Mouse (Mus musculus): ENCODE results near the gene Zfpl1. TPM values are rescaled to one million over a fixed set of nuclear protein-coding genes. Genes with fewer than 3 reads are reported as not detected.

Gene Zfpl1
- polyA plus RNA-seq, 1 experiment = 34.2 TPM

GRCm38 (mm10) chr19:6126789-6127580 lies 42.2 kb upstream of the Zfpl1 start:
- H3K9ac ChIP-seq (ENCODE audit: low read depth, poor library complexity, severe bottlenecking) = peak overlapping the region; percentile 41
- H3K27me3 ChIP-seq (ENCODE audit: control insufficient read depth, insufficient read depth, low read length, poor library complexity, severe bottlenecking) = no peaks in the 10 kb centered on the region

DNA sequence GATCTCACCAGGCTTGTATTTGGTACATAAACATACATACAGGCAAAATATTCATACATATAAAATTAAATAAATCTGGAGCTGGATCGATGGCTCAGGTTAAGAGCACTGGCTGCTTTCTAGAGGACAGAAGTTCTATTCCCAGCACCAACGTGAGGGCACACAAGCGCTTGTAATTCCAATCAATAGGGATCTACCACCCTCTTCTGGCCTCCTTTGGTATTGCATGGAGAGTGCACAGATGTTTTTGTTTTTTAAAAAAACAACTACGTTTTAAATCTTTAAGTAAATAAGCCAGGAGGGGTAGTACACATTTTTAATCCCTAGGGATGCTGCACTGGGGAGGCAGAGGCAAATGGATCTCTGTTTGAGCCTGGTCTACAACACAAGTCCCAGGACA lies 41.5 kb upstream of the Zfpl1 start:
- H3K27me3 ChIP-seq (ENCODE audit: control insufficient read depth, insufficient read depth, low read length, poor library complexity, severe bottlenecking) = no peaks in the 10 kb centered on the region
- TF ChIP-seq POLR2A (IDR thresholded peaks at IDR 0.05; ENCODE audit: insufficient read depth, low read length) = no peak
- no peak for TF ChIP-seq EP300 (IDR thresholded peaks at IDR 0.05; ENCODE audit: insufficient read depth, low read depth, low read length)
- TF ChIP-seq CTCF (IDR thresholded peaks at IDR 0.05; ENCODE audit: low read depth, low read length) = peak; percentile 3
- H3K9me3 ChIP-seq (replicated peaks; ENCODE audit: control insufficient read depth, insufficient read depth, low read length, poor library complexity, severe bottlenecking) = no peaks in the 10 kb centered on the region
- no peak overlapping the region for H3K9ac ChIP-seq (ENCODE audit: low read depth, poor library complexity, severe bottlenecking)
- no peak overlapping the region for H3K27ac ChIP-seq (ENCODE audit: insufficient read depth, low read length)
- no peaks in the 10 kb centered on the region for H3K36me3 ChIP-seq (ENCODE audit: control insufficient read depth, insufficient read depth, low read length, poor library complexity, severe bottlenecking)
- H3K4me3 ChIP-seq (ENCODE audit: low read depth, low read length) = no peak overlapping the region
- H3K4me1 ChIP-seq (ENCODE audit: control insufficient read depth, insufficient read depth, low read length) = no peaks in the 10 kb centered on the region

More at GRCm38 (mm10) chr19:6126789-6127580, 42.2 kb upstream of the Zfpl1 start:
- TF ChIP-seq CTCF (IDR thresholded peaks at IDR 0.05; ENCODE audit: low read depth, low read length) = no peak
- TF ChIP-seq POLR2A (IDR thresholded peaks at IDR 0.05; ENCODE audit: insufficient read depth, low read length) = no peak
- no peak for TF ChIP-seq EP300 (IDR thresholded peaks at IDR 0.05; ENCODE audit: insufficient read depth, low read depth, low read length)
- H3K36me3 ChIP-seq (ENCODE audit: control insufficient read depth, insufficient read depth, low read length, poor library complexity, severe bottlenecking) = no peaks in the 10 kb centered on the region
- peak overlapping the region; percentile 22; the same call in 1 of the 2 replicates for H3K27ac ChIP-seq (ENCODE audit: insufficient read depth, low read length)
- peak overlapping the region; percentile 67 for H3K4me3 ChIP-seq (ENCODE audit: low read depth, low read length)
- no peaks in the 10 kb centered on the region for H3K4me1 ChIP-seq (ENCODE audit: control insufficient read depth, insufficient read depth, low read length)
- no peaks in the 10 kb centered on the region for H3K9me3 ChIP-seq (replicated peaks; ENCODE audit: control insufficient read depth, insufficient read depth, low read length, poor library complexity, severe bottlenecking)

GRCm38 (mm10) chr19:6124898-6125297 lies 40.1 kb upstream of the Zfpl1 start:
- Histone ChIP-seq H3K27me3 (ENCODE audit: control insufficient read depth, insufficient read depth, low read length, poor library complexity, severe bottlenecking) (no peaks in the 10 kb centered on the region), H3K4me1 (ENCODE audit: control insufficient read depth, insufficient read depth, low read length) (peaks cover 2% of the 10 kb centered on the region), H3K9ac (ENCODE audit: low read depth, poor library complexity, severe bottlenecking) (no peak overlapping the region), H3K4me3 (ENCODE audit: low read depth, low read length) (no peak overlapping the region), H3K36me3 (ENCODE audit: control insufficient read depth, insufficient read depth, low read length, poor library complexity, severe bottlenecking) (no peaks in the 10 kb centered on the region), H3K9me3 (replicated peaks; ENCODE audit: control insufficient read depth, insufficient read depth, low read length, poor library complexity, severe bottlenecking) (no peaks in the 10 kb centered on the region), H3K27ac (ENCODE audit: insufficient read depth, low read length) (no peak overlapping the region)
- TF ChIP-seq POLR2A (IDR thresholded peaks at IDR 0.05; ENCODE audit: insufficient read depth, low read length) (no peak), EP300 (IDR thresholded peaks at IDR 0.05; ENCODE audit: insufficient read depth, low read depth, low read length) (no peak), CTCF (IDR thresholded peaks at IDR 0.05; ENCODE audit: low read depth, low read length) (no peak)

GRCm38 (mm10) chr19:6123330-6123729 lies 38.6 kb upstream of the Zfpl1 start:
- H3K4me3 ChIP-seq (ENCODE audit: low read depth, low read length) = no peak overlapping the region
- peaks cover 2% of the 10 kb centered on the region for H3K4me1 ChIP-seq (ENCODE audit: control insufficient read depth, insufficient read depth, low read length)
- TF ChIP-seq CTCF (IDR thresholded peaks at IDR 0.05; ENCODE audit: low read depth, low read length) (no peak), POLR2A (IDR thresholded peaks at IDR 0.05; ENCODE audit: insufficient read depth, low read length) (no peak), EP300 (IDR thresholded peaks at IDR 0.05; ENCODE audit: insufficient read depth, low read depth, low read length) (no peak)
- H3K9ac ChIP-seq (ENCODE audit: low read depth, poor library complexity, severe bottlenecking) = no peak overlapping the region
- no peaks in the 10 kb centered on the region for H3K9me3 ChIP-seq (replicated peaks; ENCODE audit: control insufficient read depth, insufficient read depth, low read length, poor library complexity, severe bottlenecking)
- H3K36me3 ChIP-seq (ENCODE audit: control insufficient read depth, insufficient read depth, low read length, poor library complexity, severe bottlenecking) = no peaks in the 10 kb centered on the region
- H3K27ac ChIP-seq (ENCODE audit: insufficient read depth, low read length) = no peak overlapping the region
- H3K27me3 ChIP-seq (ENCODE audit: control insufficient read depth, insufficient read depth, low read length, poor library complexity, severe bottlenecking) = no peaks in the 10 kb centered on the region

GRCm38 (mm10) chr19:6121761-6122160 lies 37.0 kb upstream of the Zfpl1 start:
- Histone ChIP-seq H3K36me3 (ENCODE audit: control insufficient read depth, insufficient read depth, low read length, poor library complexity, severe bottlenecking) (no peaks in the 10 kb centered on the region), H3K27ac (ENCODE audit: insufficient read depth, low read length) (no peak overlapping the region), H3K27me3 (ENCODE audit: control insufficient read depth, insufficient read depth, low read length, poor library complexity, severe bottlenecking) (no peaks in the 10 kb centered on the region), H3K9me3 (replicated peaks; ENCODE audit: control insufficient read depth, insufficient read depth, low read length, poor library complexity, severe bottlenecking) (no peaks in the 10 kb centered on the region), H3K4me3 (ENCODE audit: low read depth, low read length) (peak overlapping the region; percentile 19), H3K9ac (ENCODE audit: low read depth, poor library complexity, severe bottlenecking) (no peak overlapping the region), H3K4me1 (ENCODE audit: control insufficient read depth, insufficient read depth, low read length) (peaks cover 2% of the 10 kb centered on the region)
- no peak for TF ChIP-seq EP300 (IDR thresholded peaks at IDR 0.05; ENCODE audit: insufficient read depth, low read depth, low read length)
- no peak for TF ChIP-seq CTCF (IDR thresholded peaks at IDR 0.05; ENCODE audit: low read depth, low read length)
- TF ChIP-seq POLR2A (IDR thresholded peaks at IDR 0.05; ENCODE audit: insufficient read depth, low read length) = no peak

GRCm38 (mm10) chr19:6118677-6119185 lies 34.0 kb upstream of the Zfpl1 start:
- Histone ChIP-seq H3K4me1 (ENCODE audit: control insufficient read depth, insufficient read depth, low read length) (peaks cover 2% of the 10 kb centered on the region), H3K4me3 (ENCODE audit: low read depth, low read length) (peak overlapping the region; percentile 57), H3K27ac (ENCODE audit: insufficient read depth, low read length) (peak overlapping the region; percentile 72), H3K36me3 (ENCODE audit: control insufficient read depth, insufficient read depth, low read length, poor library complexity, severe bottlenecking) (peaks cover 14% of the 10 kb centered on the region), H3K9me3 (replicated peaks; ENCODE audit: control insufficient read depth, insufficient read depth, low read length, poor library complexity, severe bottlenecking) (no peaks in the 10 kb centered on the region), H3K9ac (ENCODE audit: low read depth, poor library complexity, severe bottlenecking) (peak overlapping the region; percentile 86; the same call in 1 of the 2 replicates), H3K27me3 (ENCODE audit: control insufficient read depth, insufficient read depth, low read length, poor library complexity, severe bottlenecking) (no peaks in the 10 kb centered on the region)
- TF ChIP-seq POLR2A (IDR thresholded peaks at IDR 0.05; ENCODE audit: insufficient read depth, low read length) (no peak), EP300 (IDR thresholded peaks at IDR 0.05; ENCODE audit: insufficient read depth, low read depth, low read length) (no peak), CTCF (IDR thresholded peaks at IDR 0.05; ENCODE audit: low read depth, low read length) (no peak)

All from ES-Bruce4 (cell line).